Mouse (Mus musculus): ENCODE data around the gene Clpb. TPM values are rescaled to one million over a fixed set of nuclear protein-coding genes. Genes with fewer than 3 reads are reported as not detected.

Clpb gene
- 37.9 and 78.8 TPM in 2 replicates for polyA plus RNA-seq (2012; rRNA removed; ENCODE audit: low replicate concordance)

GRCm38 (mm10) chr7:101663514-101664159 lies at the start of gene Clpb:
TSS of gene Clpb (plus strand) at chr7:101663633.

GRCm38 (mm10) chr7:101817861-101818401 lies 154.5 kb downstream of the Clpb start, which contains the start of gene Phox2a:
TSS of gene Phox2a (plus strand) at chr7:101818313.

GRCm38 (mm10) chr7:101837606-101838471 lies 174.4 kb downstream of the Clpb start, which contains the start of gene Inppl1:
TSS of gene Inppl1 (minus strand) at chr7:101838229.

Other genes with a start within 250 kb of the Clpb start
- 40.8 and 94.6 TPM in 2 replicates for gene Pde2a, start 241.9 kb upstream of the Clpb start, polyA plus RNA-seq (2012; rRNA removed; ENCODE audit: low replicate concordance)
- gene Art2b, start 78.0 kb upstream of the Clpb start, polyA plus RNA-seq (2012; rRNA removed; ENCODE audit: low replicate concordance) = 0.10 and 0.15 TPM in 2 replicates
- gene Phox2a, start 154.7 kb downstream of the Clpb start, polyA plus RNA-seq (2012; rRNA removed; ENCODE audit: low replicate concordance) = 0.09 TPM in 1 of 2 replicates, not detected in the other
- gene Inppl1, start 174.6 kb downstream of the Clpb start, polyA plus RNA-seq (2012; rRNA removed; ENCODE audit: low replicate concordance) = 78.0 and 106 TPM in 2 replicates
- 103 and 151 TPM in 2 replicates for gene Folr2, start 193.6 kb downstream of the Clpb start, polyA plus RNA-seq (2012; rRNA removed; ENCODE audit: low replicate concordance)
- 56.2 and 63.2 TPM in 2 replicates for gene Anapc15, start 200.1 kb downstream of the Clpb start, polyA plus RNA-seq (2012; rRNA removed; ENCODE audit: low replicate concordance)
- gene Folr1, start 207.2 kb downstream of the Clpb start, polyA plus RNA-seq (2012; rRNA removed; ENCODE audit: low replicate concordance) = 1.2 and 3.9 TPM in 2 replicates
- 304 and 439 TPM in 2 replicates for gene Lamtor1, start 242.3 kb downstream of the Clpb start, polyA plus RNA-seq (2012; rRNA removed; ENCODE audit: low replicate concordance)
- gene Tomt, start 242.7 kb downstream of the Clpb start, polyA plus RNA-seq (2012; rRNA removed; ENCODE audit: low replicate concordance) = 0.46 and 2.9 TPM in 2 replicates

All from subcutaneous adipose tissue, adult 2 months (tissue).